Mouse (Mus musculus): Measurements from ENCODE around the gene Cgnl1. TPM values are rescaled to one million over a fixed set of nuclear protein-coding genes. Genes with fewer than 3 reads are reported as not detected.

Cgnl1 gene
- polyA plus RNA-seq, 1 experiment = 3.9 TPM

GRCm38 (mm10) chr9:71707989-71708388 is 63.4 kb downstream of the Cgnl1 start:
- DNase-seq (ENCODE audit: low read depth in 1 of 2, low spot score in 2 of 2) = no peak
- no peak overlapping the region for H3K4me3 ChIP-seq (ENCODE audit: extremely low read depth, insufficient read depth, insufficient read length)
- TF ChIP-seq CTCF (IDR thresholded peaks at IDR 0.05; ENCODE audit: extremely low read depth, insufficient read depth, insufficient read length, insufficient replicate concordance) = no peak
- TF ChIP-seq POLR2A (IDR thresholded peaks at IDR 0.05; ENCODE audit: low read depth, low read length) = no peak
- no peaks in the 10 kb centered on the region for H3K36me3 ChIP-seq (ENCODE audit: control insufficient read depth, insufficient read depth, low read length)
- no peak overlapping the region for H3K27ac ChIP-seq (ENCODE audit: insufficient read depth, low read length)
- no peaks in the 10 kb centered on the region for H3K27me3 ChIP-seq (ENCODE audit: control insufficient read depth, insufficient read depth, low read length)
- no peaks in the 10 kb centered on the region for H3K4me1 ChIP-seq (ENCODE audit: control insufficient read depth, insufficient read depth, insufficient read length)
- 78% methylated on average over 7 of the region's 7 CpGs for WGBS

- H3K27ac ChIP-seq (ENCODE audit: insufficient read depth, low read length) = no peak overlapping the region
- 86% methylated on average over 13 of the region's 13 CpGs for WGBS
- no peak for TF ChIP-seq POLR2A (IDR thresholded peaks at IDR 0.05; ENCODE audit: low read depth, low read length)
- no peak for TF ChIP-seq CTCF (IDR thresholded peaks at IDR 0.05; ENCODE audit: extremely low read depth, insufficient read depth, insufficient read length, insufficient replicate concordance)
- no peaks in the 10 kb centered on the region for H3K27me3 ChIP-seq (ENCODE audit: control insufficient read depth, insufficient read depth, low read length)
- H3K4me1 ChIP-seq (ENCODE audit: control insufficient read depth, insufficient read depth, insufficient read length) = no peaks in the 10 kb centered on the region
- H3K4me3 ChIP-seq (ENCODE audit: extremely low read depth, insufficient read depth, insufficient read length) = no peak overlapping the region
- no peaks in the 10 kb centered on the region for H3K36me3 ChIP-seq (ENCODE audit: control insufficient read depth, insufficient read depth, low read length)
- DNase-seq (ENCODE audit: low read depth in 1 of 2, low spot score in 2 of 2) = no peak
These were observed 66.9 kb downstream of the Cgnl1 start for GRCm38 (mm10) chr9:71704332-71705014.

- H3K4me3 ChIP-seq (ENCODE audit: extremely low read depth, insufficient read depth, insufficient read length) = no peak overlapping the region
- no peaks in the 10 kb centered on the region for H3K4me1 ChIP-seq (ENCODE audit: control insufficient read depth, insufficient read depth, insufficient read length)
- H3K27me3 ChIP-seq (ENCODE audit: control insufficient read depth, insufficient read depth, low read length) = no peaks in the 10 kb centered on the region
- WGBS = 90% methylated on average over 5 of the region's 5 CpGs
- DNase-seq (ENCODE audit: low read depth in 1 of 2, low spot score in 2 of 2) = no peak
- H3K36me3 ChIP-seq (ENCODE audit: control insufficient read depth, insufficient read depth, low read length) = no peaks in the 10 kb centered on the region
- H3K27ac ChIP-seq (ENCODE audit: insufficient read depth, low read length) = no peak overlapping the region
- TF ChIP-seq CTCF (IDR thresholded peaks at IDR 0.05; ENCODE audit: extremely low read depth, insufficient read depth, insufficient read length, insufficient replicate concordance) = no peak
- TF ChIP-seq POLR2A (IDR thresholded peaks at IDR 0.05; ENCODE audit: low read depth, low read length) = no peak
These were observed 72.3 kb downstream of the Cgnl1 start for GRCm38 (mm10) chr9:71699087-71699486.

GRCm38 (mm10) chr9:71698116-71698515 is 73.3 kb downstream of the Cgnl1 start:
- TF ChIP-seq POLR2A (IDR thresholded peaks at IDR 0.05; ENCODE audit: low read depth, low read length) (no peak), CTCF (IDR thresholded peaks at IDR 0.05; ENCODE audit: extremely low read depth, insufficient read depth, insufficient read length, insufficient replicate concordance) (no peak)
- Histone ChIP-seq H3K27ac (ENCODE audit: insufficient read depth, low read length) (no peak overlapping the region), H3K27me3 (ENCODE audit: control insufficient read depth, insufficient read depth, low read length) (no peaks in the 10 kb centered on the region), H3K4me1 (ENCODE audit: control insufficient read depth, insufficient read depth, insufficient read length) (no peaks in the 10 kb centered on the region), H3K4me3 (ENCODE audit: extremely low read depth, insufficient read depth, insufficient read length) (no peak overlapping the region), H3K36me3 (ENCODE audit: control insufficient read depth, insufficient read depth, low read length) (no peaks in the 10 kb centered on the region)
- WGBS = 88% methylated on average over 3 of the region's 3 CpGs
- DNase-seq (ENCODE audit: low read depth in 1 of 2, low spot score in 2 of 2) = no peak

- Histone ChIP-seq H3K27ac (ENCODE audit: insufficient read depth, low read length) (no peak overlapping the region), H3K36me3 (ENCODE audit: control insufficient read depth, insufficient read depth, low read length) (no peaks in the 10 kb centered on the region), H3K27me3 (ENCODE audit: control insufficient read depth, insufficient read depth, low read length) (no peaks in the 10 kb centered on the region), H3K4me3 (ENCODE audit: extremely low read depth, insufficient read depth, insufficient read length) (no peak overlapping the region), H3K4me1 (ENCODE audit: control insufficient read depth, insufficient read depth, insufficient read length) (no peaks in the 10 kb centered on the region)
- WGBS = 84% methylated on average over 2 of the region's 2 CpGs
- no peak for TF ChIP-seq CTCF (IDR thresholded peaks at IDR 0.05; ENCODE audit: extremely low read depth, insufficient read depth, insufficient read length, insufficient replicate concordance)
- no peak for TF ChIP-seq POLR2A (IDR thresholded peaks at IDR 0.05; ENCODE audit: low read depth, low read length)
- DNase-seq (ENCODE audit: low read depth in 1 of 2, low spot score in 2 of 2) = no peak
These were observed 74.2 kb downstream of the Cgnl1 start for GRCm38 (mm10) chr9:71697189-71697588.

GRCm38 (mm10) chr9:71696762-71697161 is 74.6 kb downstream of the Cgnl1 start:
- 77% methylated on average over 6 of the region's 6 CpGs for WGBS
- no peak overlapping the region for H3K4me3 ChIP-seq (ENCODE audit: extremely low read depth, insufficient read depth, insufficient read length)
- H3K27me3 ChIP-seq (ENCODE audit: control insufficient read depth, insufficient read depth, low read length) = no peaks in the 10 kb centered on the region
- no peaks in the 10 kb centered on the region for H3K36me3 ChIP-seq (ENCODE audit: control insufficient read depth, insufficient read depth, low read length)
- H3K4me1 ChIP-seq (ENCODE audit: control insufficient read depth, insufficient read depth, insufficient read length) = no peaks in the 10 kb centered on the region
- H3K27ac ChIP-seq (ENCODE audit: insufficient read depth, low read length) = no peak overlapping the region
- no peak for TF ChIP-seq POLR2A (IDR thresholded peaks at IDR 0.05; ENCODE audit: low read depth, low read length)
- no peak for DNase-seq (ENCODE audit: low read depth in 1 of 2, low spot score in 2 of 2)

GRCm38 (mm10) chr9:71695133-71695532 is 76.3 kb downstream of the Cgnl1 start:
- no peak overlapping the region for H3K27ac ChIP-seq (ENCODE audit: insufficient read depth, low read length)
- no peak for TF ChIP-seq POLR2A (IDR thresholded peaks at IDR 0.05; ENCODE audit: low read depth, low read length)
- H3K4me3 ChIP-seq (ENCODE audit: extremely low read depth, insufficient read depth, insufficient read length) = no peak overlapping the region
- no peaks in the 10 kb centered on the region for H3K4me1 ChIP-seq (ENCODE audit: control insufficient read depth, insufficient read depth, insufficient read length)
- no peaks in the 10 kb centered on the region for H3K27me3 ChIP-seq (ENCODE audit: control insufficient read depth, insufficient read depth, low read length)
- no peaks in the 10 kb centered on the region for H3K36me3 ChIP-seq (ENCODE audit: control insufficient read depth, insufficient read depth, low read length)
- 41% methylated on average over 3 of the region's 3 CpGs for WGBS
- DNase-seq (ENCODE audit: low read depth in 1 of 2, low spot score in 2 of 2) = no peak

Measured in spleen, adult 2 months (tissue).